Mouse (Mus musculus): ENCODE measurements around the gene Gm4922.
A peak's percentile ranks its signal among the peaks of the same experiment; 100 is the strongest.

The Gm4922 gene

DNA sequence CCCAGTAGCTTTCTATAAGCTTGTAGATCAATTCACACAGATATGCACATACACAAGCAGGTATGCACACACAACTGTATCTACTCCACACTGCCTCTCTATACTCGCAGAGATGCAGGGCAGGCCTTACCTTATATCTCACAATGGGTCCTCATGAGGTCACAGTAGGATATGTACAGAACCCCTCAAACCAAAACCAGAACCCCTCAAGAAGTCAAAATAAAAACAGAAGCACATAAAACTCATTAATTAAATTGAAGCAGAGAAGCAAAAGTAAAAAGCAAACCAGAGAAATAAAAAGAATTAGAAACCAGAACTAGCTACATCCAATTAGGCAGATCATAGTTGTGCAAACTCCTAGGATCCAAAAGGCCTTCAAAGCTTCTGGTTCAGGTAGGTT is at the start of gene Gm4922:
Gm4922 (minus strand) TSS at position 101 of the 400 bp plus-strand sequence.
- no peak for DNase-seq (ENCODE audit: low read depth)

GRCm38 (mm10) chr10:18835684-18836479 is 49.3 kb upstream of the Gm4922 start:
- DNase-seq (ENCODE audit: low read depth), result peak; percentile 20

GRCm38 (mm10) chr10:18834389-18834788 is 47.8 kb upstream of the Gm4922 start:
- DNase-seq (ENCODE audit: low read depth), result no peak

- DNase-seq (ENCODE audit: low read depth), result no peak
Measured at GRCm38 (mm10) chr10:18831823-18832222, 45.2 kb upstream of the Gm4922 start.

- no peak for DNase-seq (ENCODE audit: low read depth)
Measured at GRCm38 (mm10) chr10:18830359-18830758, 43.8 kb upstream of the Gm4922 start.

GRCm38 (mm10) chr10:18827936-18828335 is 41.3 kb upstream of the Gm4922 start:
- DNase-seq (ENCODE audit: low read depth), result no peak

DNA sequence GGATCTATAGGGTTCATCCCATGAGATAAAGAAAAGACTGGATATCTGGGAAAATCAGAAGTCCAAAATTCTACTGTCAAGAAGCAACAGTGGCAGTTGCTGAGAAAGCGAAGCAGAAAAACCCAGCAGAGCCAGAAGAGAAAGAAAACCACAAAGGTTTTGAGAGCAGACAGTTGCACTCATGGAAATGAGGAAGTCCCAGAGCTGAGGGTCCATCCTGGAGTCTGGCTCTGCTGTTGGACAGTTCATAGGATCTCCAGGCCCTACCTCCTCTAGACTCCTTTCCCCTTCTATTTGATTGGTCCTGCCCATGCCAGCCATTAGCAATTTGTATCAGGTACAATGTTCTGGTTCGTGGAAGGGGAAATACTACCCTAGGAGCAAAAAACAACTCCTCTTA is 39.5 kb upstream of the Gm4922 start:
- no peak for DNase-seq (ENCODE audit: low read depth)

GRCm38 (mm10) chr10:18825143-18825542 is 38.5 kb upstream of the Gm4922 start:
- no peak for DNase-seq (ENCODE audit: low read depth)

GRCm38 (mm10) chr10:18816560-18816959 is 30.0 kb upstream of the Gm4922 start:
- no peak for DNase-seq (ENCODE audit: low read depth)

DNA sequence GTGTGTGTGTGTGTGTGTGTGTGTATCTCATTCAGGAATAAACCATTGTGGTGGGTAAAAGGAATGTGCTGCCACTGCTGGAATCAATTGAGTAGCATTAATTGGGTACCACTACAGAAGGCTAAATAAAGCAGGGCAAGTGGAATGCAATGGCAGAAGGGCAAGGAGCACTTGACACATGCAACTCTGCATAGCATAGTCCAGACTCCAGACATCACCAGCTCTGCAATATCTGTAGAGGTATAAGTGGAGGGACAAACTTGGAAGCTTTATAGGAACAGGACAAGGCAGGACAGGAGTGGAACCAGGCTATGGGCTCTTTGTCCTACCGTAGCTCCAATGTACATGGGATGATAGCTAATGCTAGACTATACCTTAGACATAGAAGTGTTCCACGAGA is 25.2 kb upstream of the Gm4922 start:
- DNase-seq (ENCODE audit: low read depth), result no peak

GRCm38 (mm10) chr10:18790063-18790462 is 3.5 kb upstream of the Gm4922 start:
- no peak for DNase-seq (ENCODE audit: low read depth)

DNA sequence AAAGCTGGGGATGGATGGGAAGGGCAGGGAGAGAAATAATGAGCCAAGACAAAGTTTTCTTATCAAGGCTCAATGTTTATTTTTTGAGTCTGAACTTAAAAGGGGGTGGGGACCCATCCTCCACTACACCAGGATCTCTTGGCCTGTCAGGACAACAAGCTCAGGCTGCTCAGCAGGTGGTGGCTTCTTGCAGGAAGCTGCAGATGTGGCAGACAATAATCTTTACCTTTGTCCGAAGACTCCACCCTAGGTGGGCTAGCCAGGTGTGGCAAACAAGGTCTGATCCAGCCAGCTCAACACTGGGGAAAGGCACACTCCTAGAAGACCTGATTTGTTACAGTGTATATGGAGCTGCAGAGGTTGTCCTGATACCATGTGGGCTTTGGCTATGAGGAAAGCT is 2.0 kb upstream of the Gm4922 start:
- DNase-seq (ENCODE audit: low read depth), result no peak

- DNase-seq (ENCODE audit: low read depth), result no peak
Measured at GRCm38 (mm10) chr10:18777546-18777945, 9.0 kb downstream of the Gm4922 start.

GRCm38 (mm10) chr10:18772537-18773179 is 13.9 kb downstream of the Gm4922 start:
- DNase-seq (ENCODE audit: low read depth), result no peak

GRCm38 (mm10) chr10:18769909-18770308 is 16.7 kb downstream of the Gm4922 start:
- no peak for DNase-seq (ENCODE audit: low read depth)

GRCm38 (mm10) chr10:18760241-18760640 is 26.4 kb downstream of the Gm4922 start:
- peak; percentile 10 for DNase-seq (ENCODE audit: low read depth)

GRCm38 (mm10) chr10:18750057-18750456 is 36.5 kb downstream of the Gm4922 start:
- no peak for DNase-seq (ENCODE audit: low read depth)

GRCm38 (mm10) chr10:18743286-18744142 is 43.1 kb downstream of the Gm4922 start, which contains the start of gene Arfgef3:
Gene Arfgef3 (minus strand): TSS chr10:18743949.
- DNase-seq (ENCODE audit: low read depth), result no peak

GRCm38 (mm10) chr10:18742086-18742485 is 44.5 kb downstream of the Gm4922 start:
- no peak for DNase-seq (ENCODE audit: low read depth)

- no peak for DNase-seq (ENCODE audit: low read depth)
Measured at GRCm38 (mm10) chr10:18741024-18741423, 45.6 kb downstream of the Gm4922 start.
